In genomic region chr10:122525360-122525759, GRCm38 (mm10) we compare ENCODE assay signal across 25 mouse cellular contexts.
DNase-seq lines count a peak whose midpoint lies in the region; ATAC-seq and TF ChIP-seq lines count a peak whose summit lies in the region.
"Had no signal": no experiment of that assay in that cellular context is flagged by ENCODE, and none has a peak within 500 bp of the region (broad histone marks: within the 10 kb centered on the region; RNA-seq: fewer than 3 reads in every experiment).

No protein-coding gene starts in this region.

- no peak for TF ChIP-seq CTCF in kidney, postnatal 0 days (IDR thresholded peaks at IDR 0.05; ENCODE audit: low read depth)
- TF ChIP-seq CTCF in lung, postnatal 0 days (IDR thresholded peaks at IDR 0.05), result no peak

- peak; percentile 31 to 35 for DNase-seq in heart, adult 18-20 months
- DNase-seq in heart, embryonic 10.5 days (ENCODE audit: low spot score), result no peak
- peak; percentile 12 for DNase-seq in kidney, postnatal 0 days (ENCODE audit: low spot score)
- DNase-seq in lung, postnatal 14 days, result peak; percentile 4
- DNase-seq in lung, postnatal 0 days (ENCODE audit: low spot score), result no peak
- DNase-seq in heart, postnatal 4 days, result peak; percentile 19
- DNase-seq in hindbrain, embryonic 14.5 days (ENCODE audit: low spot score), result no peak
- DNase-seq: adrenal gland, adult 8-10 months; gastrocnemius, postnatal 10 days; layer of hippocampus, adult 9-11 months; lung, adult 2 months; right cerebral cortex, postnatal 14 days; spleen, adult 18-20 months; thymus, postnatal 25 days had no signal

- no peak overlapping the region for H3K4me2 ChIP-seq in kidney, postnatal 0 days (ENCODE audit: low read length)
- H3K4me2 ChIP-seq in kidney, embryonic 16.5 days (replicated peaks; ENCODE audit: low read depth, low read length), result no peak overlapping the region
- no peak overlapping the region for H3K4me2 ChIP-seq in lung, postnatal 0 days (replicated peaks; ENCODE audit: low read depth, low read length)
- no peak overlapping the region for H3K4me2 ChIP-seq in hindbrain, embryonic 14.5 days (replicated peaks)
- H3K4me2 ChIP-seq: embryonic facial prominence, embryonic 12.5 days; forebrain, embryonic 13.5 days; liver, embryonic 11.5 days; midbrain, embryonic 12.5 days had no signal

- no peaks in the 10 kb centered on the region for H3K36me3 ChIP-seq in heart, embryonic 10.5 days
- no peaks in the 10 kb centered on the region for H3K36me3 ChIP-seq in kidney, postnatal 0 days (ENCODE audit: insufficient read depth, low read length)
- H3K36me3 ChIP-seq in kidney, embryonic 16.5 days (ENCODE audit: insufficient read depth, low read length), result no peaks in the 10 kb centered on the region
- no peaks in the 10 kb centered on the region for H3K36me3 ChIP-seq in lung, postnatal 0 days (ENCODE audit: insufficient read depth, low read length)
- no peaks in the 10 kb centered on the region for H3K36me3 ChIP-seq in hindbrain, embryonic 14.5 days (replicated peaks; ENCODE audit: control insufficient read depth, insufficient read depth)
- H3K36me3 ChIP-seq: embryonic facial prominence, embryonic 12.5 days; midbrain, embryonic 12.5 days had no signal

- no peaks in the 10 kb centered on the region for H3K4me1 ChIP-seq in heart, embryonic 10.5 days
- no peaks in the 10 kb centered on the region for H3K4me1 ChIP-seq in kidney, postnatal 0 days (replicated peaks; ENCODE audit: insufficient read depth, low read length)
- no peaks in the 10 kb centered on the region for H3K4me1 ChIP-seq in kidney, embryonic 16.5 days (ENCODE audit: insufficient read depth, low read length)
- H3K4me1 ChIP-seq in lung, postnatal 0 days (ENCODE audit: insufficient read depth, low read depth, low read length), result no peaks in the 10 kb centered on the region
- no peaks in the 10 kb centered on the region for H3K4me1 ChIP-seq in hindbrain, embryonic 14.5 days (replicated peaks; ENCODE audit: control insufficient read depth, insufficient read depth, low read length)
- H3K4me1 ChIP-seq: embryonic facial prominence, embryonic 12.5 days; forebrain, embryonic 13.5 days; midbrain, embryonic 12.5 days had no signal

- no peak for TF ChIP-seq EP300 in lung, postnatal 0 days (IDR thresholded peaks at IDR 0.05)

- H3K27me3 ChIP-seq in heart, embryonic 10.5 days (ENCODE audit: insufficient read depth, poor library complexity, severe bottlenecking), result no peaks in the 10 kb centered on the region
- H3K27me3 ChIP-seq in kidney, postnatal 0 days (ENCODE audit: insufficient read depth, low read length), result no peaks in the 10 kb centered on the region
- H3K27me3 ChIP-seq in kidney, embryonic 16.5 days (ENCODE audit: insufficient read depth, low read length), result no peaks in the 10 kb centered on the region
- H3K27me3 ChIP-seq in lung, postnatal 0 days (replicated peaks; ENCODE audit: insufficient read depth, low read length), result no peaks in the 10 kb centered on the region
- H3K27me3 ChIP-seq in hindbrain, embryonic 14.5 days (ENCODE audit: control insufficient read depth, insufficient read depth, low read length), result no peaks in the 10 kb centered on the region
- H3K27me3 ChIP-seq: CH12.LX; embryonic facial prominence, embryonic 12.5 days; forebrain, embryonic 13.5 days; midbrain, embryonic 12.5 days had no signal

- H3K27ac ChIP-seq in heart, embryonic 10.5 days, result no peak overlapping the region
- no peak overlapping the region for H3K27ac ChIP-seq in kidney, postnatal 0 days
- no peak overlapping the region for H3K27ac ChIP-seq in kidney, embryonic 16.5 days (ENCODE audit: low read length)
- H3K27ac ChIP-seq in lung, postnatal 0 days (ENCODE audit: low read length), result no peak overlapping the region
- H3K27ac ChIP-seq in hindbrain, embryonic 14.5 days, result no peak overlapping the region
- H3K27ac ChIP-seq: embryonic facial prominence, embryonic 12.5 days; forebrain, embryonic 13.5 days; hindbrain, postnatal 0 days; left cerebral cortex, adult 2 months; midbrain, embryonic 12.5 days had no signal

- H3K4me3 ChIP-seq in heart, embryonic 10.5 days, result no peak overlapping the region
- no peak overlapping the region for H3K4me3 ChIP-seq in kidney, postnatal 0 days (replicated peaks; ENCODE audit: low read depth, low read length)
- H3K4me3 ChIP-seq in kidney, embryonic 16.5 days (ENCODE audit: low read length), result no peak overlapping the region
- no peak overlapping the region for H3K4me3 ChIP-seq in lung, postnatal 0 days (ENCODE audit: low read depth, low read length)
- H3K4me3 ChIP-seq in hindbrain, embryonic 14.5 days (replicated peaks; ENCODE audit: low read length), result no peak overlapping the region
- H3K4me3 ChIP-seq: embryonic facial prominence, embryonic 12.5 days; erythroblast, embryonic 14.5 days; forebrain, embryonic 13.5 days; left cerebral cortex, adult 2 months; midbrain, embryonic 12.5 days; myocyte had no signal

- ATAC-seq in kidney, postnatal 0 days (replicated peaks; ENCODE audit: low FRiP score, low read depth), result no peak
- no peak for ATAC-seq in kidney, embryonic 16.5 days (ENCODE audit: low FRiP score, low TSS enrichment)
- ATAC-seq in lung, postnatal 0 days, result no peak
- ATAC-seq in hindbrain, embryonic 14.5 days (ENCODE audit: low FRiP score), result no peak
- ATAC-seq: forebrain, embryonic 13.5 days; hindbrain, postnatal 0 days; intestine, postnatal 0 days had no signal

- WGBS in heart, embryonic 10.5 days, result 71% methylated on average over 7 of the region's 7 CpGs
- WGBS in kidney, postnatal 0 days, result 64% methylated on average over 7 of the region's 7 CpGs
- 71% methylated on average over 7 of the region's 7 CpGs for WGBS in kidney, embryonic 16.5 days
- WGBS in lung, postnatal 0 days, result 52% methylated on average over 7 of the region's 7 CpGs
- 70% methylated on average over 7 of the region's 7 CpGs for WGBS in hindbrain, embryonic 14.5 days

- no peak overlapping the region for H3K9ac ChIP-seq in kidney, postnatal 0 days (ENCODE audit: low read depth, low read length)
- no peak overlapping the region for H3K9ac ChIP-seq in kidney, embryonic 16.5 days (replicated peaks; ENCODE audit: low read length)
- no peak overlapping the region for H3K9ac ChIP-seq in lung, postnatal 0 days (replicated peaks; ENCODE audit: low read depth)
- H3K9ac ChIP-seq in hindbrain, embryonic 14.5 days, result no peak overlapping the region
- H3K9ac ChIP-seq: embryonic facial prominence, embryonic 12.5 days; forebrain, embryonic 13.5 days; midbrain, embryonic 12.5 days had no signal

- H3K9me3 ChIP-seq in heart, embryonic 10.5 days, result no peaks in the 10 kb centered on the region
- no peaks in the 10 kb centered on the region for H3K9me3 ChIP-seq in kidney, postnatal 0 days (replicated peaks; ENCODE audit: low read length)
- H3K9me3 ChIP-seq in kidney, embryonic 16.5 days (ENCODE audit: low read length), result no peaks in the 10 kb centered on the region
- no peaks in the 10 kb centered on the region for H3K9me3 ChIP-seq in lung, postnatal 0 days (ENCODE audit: low read length)
- no peaks in the 10 kb centered on the region for H3K9me3 ChIP-seq in hindbrain, embryonic 14.5 days (ENCODE audit: control insufficient read depth, low read length)
- H3K9me3 ChIP-seq: embryonic facial prominence, embryonic 12.5 days; forebrain, embryonic 13.5 days; midbrain, embryonic 12.5 days had no signal

Comparison
In these comparisons a context has a peak if more than half of its experiments do, and no peak if none do; other contexts are left out.
1. DNase-seq: peak in heart, adult 18-20 months (2 of 2), kidney, postnatal 0 days (single experiment), lung, postnatal 14 days (single experiment) and heart, postnatal 4 days (single experiment); none in heart, embryonic 10.5 days (single experiment), lung, postnatal 0 days (single experiment) and hindbrain, embryonic 14.5 days (single experiment).